37 mouse cellular contexts compared by ENCODE assay signal in the genomic region with DNA sequence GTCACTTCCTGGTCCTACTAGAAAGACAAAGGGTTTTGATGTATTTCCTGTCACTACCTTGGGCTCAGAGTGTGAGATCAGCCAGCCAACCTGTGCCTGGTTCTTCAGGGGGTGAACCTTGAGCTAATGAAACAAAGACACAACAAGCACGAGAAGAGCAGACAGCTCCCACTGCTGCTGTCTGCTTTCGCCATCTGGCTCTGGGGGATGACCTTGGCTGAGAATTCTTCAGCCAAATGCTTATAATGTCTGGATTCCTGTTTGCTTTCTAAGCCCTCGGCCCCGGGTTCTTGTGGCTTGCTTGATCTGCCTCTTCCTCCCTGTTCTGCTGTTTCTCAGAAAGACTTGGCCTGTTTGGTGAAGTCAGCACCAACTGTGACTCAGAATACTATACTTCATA. TPM values are rescaled to one million over a fixed set of nuclear protein-coding genes. Genes with fewer than 3 reads are reported as not detected.
DNase-seq lines count a peak whose midpoint lies in the region; ATAC-seq and TF ChIP-seq lines count a peak whose summit lies in the region.
"Had no signal": no experiment of that assay in that cellular context is flagged by ENCODE, and none has a peak within 500 bp of the region (broad histone marks: within the 10 kb centered on the region; RNA-seq: fewer than 3 reads in every experiment).

No protein-coding gene starts in this region.

- DNase-seq in adrenal gland, adult (ENCODE audit: inconsistent age in 2 of 2, low spot score in 1 of 2) = peak; percentile 25 to 65
- DNase-seq in adrenal gland, postnatal 10 days = no peak
- DNase-seq in forebrain, embryonic 10.5 days (ENCODE audit: extremely low spot score, low spot score) = no peak
- no peak for DNase-seq in forebrain, postnatal 0 days
- peak; percentile 14 for DNase-seq in neural tube, embryonic 10.5 days (ENCODE audit: extremely low spot score, low spot score)
- peak; percentile 37 for DNase-seq in yolk sac, embryonic 10.5 days (ENCODE audit: low spot score)
- DNase-seq: cerebellum, adult 9-10 months; gastrocnemius, postnatal 14 days; heart, postnatal 14 days; kidney, postnatal 25 days; liver, postnatal 0 days; lung, postnatal 36 days; right cerebral cortex, postnatal 4 days; thymus, postnatal 4 days had no signal

- no peak for TF ChIP-seq CTCF in forebrain, postnatal 0 days (IDR thresholded peaks at IDR 0.05; ENCODE audit: low read depth)

- WGBS in forebrain, embryonic 10.5 days = 70% methylated on average over 4 of the region's 4 CpGs
- WGBS in forebrain, postnatal 0 days = 79% methylated on average over 4 of the region's 4 CpGs
- 64% methylated on average over 4 of the region's 4 CpGs for WGBS in neural tube, embryonic 15.5 days

- H3K27me3 ChIP-seq in forebrain, embryonic 10.5 days (ENCODE audit: poor library complexity, severe bottlenecking) = peaks cover 8% of the 10 kb centered on the region; the same call in 1 of the 2 replicates
- no peaks in the 10 kb centered on the region; the same call in 1 of the 2 replicates for H3K27me3 ChIP-seq in forebrain, postnatal 0 days (ENCODE audit: insufficient read depth, low read length)
- no peaks in the 10 kb centered on the region for H3K27me3 ChIP-seq in neural tube, embryonic 15.5 days (replicated peaks)
- H3K27me3 ChIP-seq: CH12.LX; embryonic facial prominence, embryonic 15.5 days; forebrain, embryonic 13.5 days; hindbrain, embryonic 12.5 days; liver, embryonic 12.5 days; neural tube, embryonic 12.5 days had no signal

- no peaks in the 10 kb centered on the region for H3K36me3 ChIP-seq in forebrain, embryonic 10.5 days (replicated peaks)
- H3K36me3 ChIP-seq in forebrain, postnatal 0 days (ENCODE audit: insufficient read depth) = no peaks in the 10 kb centered on the region
- no peaks in the 10 kb centered on the region for H3K36me3 ChIP-seq in neural tube, embryonic 15.5 days
- H3K36me3 ChIP-seq: embryonic facial prominence, embryonic 15.5 days; G1E; hindbrain, embryonic 12.5 days; liver, embryonic 12.5 days; neural tube, embryonic 12.5 days had no signal

- no peak overlapping the region for H3K4me2 ChIP-seq in forebrain, postnatal 0 days (ENCODE audit: low read depth)
- H3K4me2 ChIP-seq in neural tube, embryonic 15.5 days = no peak overlapping the region
- H3K4me2 ChIP-seq: embryonic facial prominence, embryonic 15.5 days; forebrain, embryonic 13.5 days; hindbrain, embryonic 12.5 days; liver, embryonic 12.5 days; midbrain, embryonic 11.5 days; neural tube, embryonic 12.5 days had no signal

- H3K9me3 ChIP-seq in forebrain, embryonic 10.5 days = no peaks in the 10 kb centered on the region
- no peaks in the 10 kb centered on the region for H3K9me3 ChIP-seq in forebrain, postnatal 0 days (ENCODE audit: low read length)
- no peaks in the 10 kb centered on the region for H3K9me3 ChIP-seq in neural tube, embryonic 15.5 days (replicated peaks)
- H3K9me3 ChIP-seq: embryonic facial prominence, embryonic 15.5 days; forebrain, embryonic 13.5 days; hindbrain, embryonic 12.5 days; liver, embryonic 12.5 days; neural tube, embryonic 12.5 days had no signal

- peaks cover 54% of the 10 kb centered on the region for H3K4me1 ChIP-seq in forebrain, embryonic 10.5 days
- no peaks in the 10 kb centered on the region for H3K4me1 ChIP-seq in forebrain, postnatal 0 days (ENCODE audit: insufficient read depth)
- H3K4me1 ChIP-seq in neural tube, embryonic 15.5 days = no peaks in the 10 kb centered on the region
- H3K4me1 ChIP-seq: embryonic facial prominence, embryonic 15.5 days; forebrain, embryonic 13.5 days; liver, embryonic 12.5 days had no signal

- peak overlapping the region; percentile 12; the same call in 1 of the 2 replicates for H3K27ac ChIP-seq in forebrain, embryonic 10.5 days
- H3K27ac ChIP-seq in forebrain, postnatal 0 days (ENCODE audit: low read depth, low read length) = no peak overlapping the region
- no peak overlapping the region for H3K27ac ChIP-seq in neural tube, embryonic 15.5 days (replicated peaks)
- H3K27ac ChIP-seq: embryonic facial prominence, embryonic 15.5 days; forebrain, embryonic 13.5 days; hindbrain, embryonic 12.5 days; liver, embryonic 12.5 days; neural tube, embryonic 12.5 days; stomach, postnatal 0 days had no signal

- ATAC-seq in forebrain, postnatal 0 days = no peak
- no peak for ATAC-seq in neural tube, embryonic 15.5 days (ENCODE audit: low FRiP score)
- ATAC-seq: forebrain, embryonic 13.5 days; intestine, postnatal 0 days; liver, embryonic 12.5 days; liver, postnatal 0 days; midbrain, embryonic 16.5 days had no signal

- H3K9ac ChIP-seq in forebrain, postnatal 0 days = no peak overlapping the region
- no peak overlapping the region for H3K9ac ChIP-seq in neural tube, embryonic 15.5 days (replicated peaks)
- H3K9ac ChIP-seq: embryonic facial prominence, embryonic 15.5 days; forebrain, embryonic 13.5 days; hindbrain, embryonic 12.5 days; liver, embryonic 12.5 days; liver, postnatal 0 days; neural tube, embryonic 12.5 days had no signal

- no peak overlapping the region for H3K4me3 ChIP-seq in forebrain, embryonic 10.5 days
- H3K4me3 ChIP-seq in forebrain, postnatal 0 days (ENCODE audit: low read depth, low read length) = no peak overlapping the region
- no peak overlapping the region for H3K4me3 ChIP-seq in neural tube, embryonic 15.5 days (replicated peaks)
- H3K4me3 ChIP-seq: embryonic facial prominence, embryonic 15.5 days; forebrain, embryonic 13.5 days; hindbrain, embryonic 12.5 days; liver, embryonic 12.5 days; neural tube, embryonic 12.5 days had no signal

RNA-seq across cellular contexts. Expression of a gene that starts 6.4 kb away (rescaled TPM):
- 10 to 100 TPM; 11.7 to 13.5 TPM for total RNA-seq in adrenal gland, postnatal 10 days (2021)
- 23.4 and 24.9 TPM in 2 replicates for polyA plus RNA-seq in forebrain, embryonic 10.5 days (2016; fragmentation: Nextera tagmentation; extraction: Ambion mirVana)
- 9.6 and 21.2 TPM in 2 replicates for total RNA-seq in forebrain, postnatal 0 days (2014; rRNA removed)
- 1.8 and 2.9 TPM in 2 replicates for polyA plus RNA-seq in forebrain, postnatal 0 days (2015; fragmentation: Nextera tagmentation; extraction: Ambion mirVana)
- polyA plus RNA-seq in neural tube, embryonic 15.5 days (2015; fragmentation: Nextera tagmentation; extraction: Ambion mirVana) = 9.2 and 10.1 TPM in 2 replicates
- total RNA-seq: CH12.LX; granulocyte monocyte progenitor cell, adult 5-6 weeks; megakaryocyte, adult 5-6 weeks had no signal
- polyA plus RNA-seq: C2C12, G1E had no signal

RNA-seq across cellular contexts. Expression of a gene that starts 58.2 kb away (rescaled TPM):
- 1 to 10 TPM in 1 of 2 experiments, under 1 TPM in 1; 0.45 to 1.1 TPM for total RNA-seq in adrenal gland, postnatal 10 days (2021)
- polyA plus RNA-seq in forebrain, embryonic 10.5 days (2016; fragmentation: Nextera tagmentation; extraction: Ambion mirVana) = not detected in 2 replicates
- total RNA-seq in forebrain, postnatal 0 days (2014; rRNA removed) = not detected in 2 replicates
- not detected in 2 replicates for polyA plus RNA-seq in forebrain, postnatal 0 days (2015; fragmentation: Nextera tagmentation; extraction: Ambion mirVana)
- 0.12 TPM in 1 of 2 replicates, not detected in the other for polyA plus RNA-seq in neural tube, embryonic 15.5 days (2015; fragmentation: Nextera tagmentation; extraction: Ambion mirVana)
- total RNA-seq: CH12.LX; G1E; granulocyte monocyte progenitor cell, adult 5-6 weeks; layer of hippocampus, adult 18-20 months; layer of hippocampus, postnatal 14 days; left cerebral cortex, adult 8-10 months; left cerebral cortex, postnatal 36 days; megakaryocyte, adult 5-6 weeks had no signal
- polyA plus RNA-seq: cortical plate, adult 2 months; forebrain, embryonic 13.5 days; G1E; hindbrain, embryonic 12.5 days; intestine, postnatal 0 days; liver, embryonic 12.5 days; liver, postnatal 0 days; lung, embryonic 16.5 days; midbrain, embryonic 11.5 days; midbrain, embryonic 16.5 days; neural tube, embryonic 12.5 days; spleen, adult 2 months; stomach, postnatal 0 days; thymus, postnatal 0 days had no signal

Comparison
In these comparisons a context has a peak if more than half of its experiments do, and no peak if none do; other contexts are left out.
1. DNase-seq: peak in adrenal gland, adult (2 of 2), neural tube, embryonic 10.5 days (single experiment) and yolk sac, embryonic 10.5 days (single experiment); none in adrenal gland, postnatal 10 days (single experiment), forebrain, embryonic 10.5 days (single experiment) and forebrain, postnatal 0 days (single experiment).